Mouse (Mus musculus) cortical plate, adult 2 months (tissue): ENCODE data around the gene Gfm2. TPM values are rescaled to one million over a fixed set of nuclear protein-coding genes. Genes with fewer than 3 reads are reported as not detected.

Source experiments
- H3K27ac ChIP-seq: fragments of 200-500 bp; 2 replicates; pipeline ENCODE4 v1.5.1; 2012; ENCODE audit warnings: low read length, control low read depth, inconsistent platforms; ENCODE audit not compliant: insufficient read depth
- H3K4me1 ChIP-seq: fragments of 200-500 bp; 2 replicates; pipeline ENCODE4 v1.6.1; 2011; ENCODE audit warnings: low read length; ENCODE audit not compliant: control insufficient read depth, insufficient read depth
- H3K4me3 ChIP-seq: fragments of 200-500 bp; 2 replicates; pipeline ENCODE4 v1.5.1; 2011; ENCODE audit warnings: mild to moderate bottlenecking, low read length, control low read depth; ENCODE audit not compliant: insufficient read depth
- CTCF ChIP-seq: fragments of 200-500 bp; IDR thresholded peaks from 2 replicates; pipeline ENCODE4 v1.5.1; 2011; ENCODE audit warnings: mild to moderate bottlenecking, control low read depth, low read length; ENCODE audit not compliant: insufficient read depth; ENCODE audit errors: extremely low read depth
- POLR2A ChIP-seq: fragments of 200-500 bp; IDR thresholded peaks from 2 replicates; pipeline ENCODE4 v1.6.1; 2011; ENCODE audit warnings: mild to moderate bottlenecking, low read length, control low read depth; ENCODE audit not compliant: insufficient read depth; ENCODE audit errors: extremely low read depth
- polyA plus RNA-seq: library from polyadenylated mRNA; depleted of rRNA; stranded (reverse); fragments of >200 nt; gene quantifications from 2 replicates; pipeline ENCODE4 v1.2.3, GENCODE M21; 2012

Gene Gfm2
- polyA plus RNA-seq, 1 experiment, result 33.2 TPM

- Histone ChIP-seq H3K27ac (no peak overlapping the region), H3K4me1 (no peaks in the 10 kb centered on the region), H3K4me3 (no peak overlapping the region)
- TF ChIP-seq POLR2A (no peak), CTCF (no peak)
Observed at GRCm38 (mm10) chr13:97186346-97186745, 48.6 kb downstream of the Gfm2 start.

GRCm38 (mm10) chr13:97187693-97188092 is 50.0 kb downstream of the Gfm2 start:
- Histone ChIP-seq H3K4me1 (no peaks in the 10 kb centered on the region), H3K4me3 (no peak overlapping the region), H3K27ac (no peak overlapping the region)
- TF ChIP-seq CTCF (no peak), POLR2A (no peak)

GRCm38 (mm10) chr13:97192649-97193048 is 54.9 kb downstream of the Gfm2 start:
- no peak for TF ChIP-seq POLR2A
- TF ChIP-seq CTCF, result no peak

GRCm38 (mm10) chr13:97193420-97193819 is 55.7 kb downstream of the Gfm2 start:
- no peak for TF ChIP-seq CTCF
- TF ChIP-seq POLR2A, result no peak
- no peak overlapping the region for H3K27ac ChIP-seq
- H3K4me3 ChIP-seq, result no peak overlapping the region
- H3K4me1 ChIP-seq, result no peaks in the 10 kb centered on the region

More at GRCm38 (mm10) chr13:97192649-97193048, 54.9 kb downstream of the Gfm2 start:
- H3K4me3 ChIP-seq, result no peak overlapping the region
- no peaks in the 10 kb centered on the region for H3K4me1 ChIP-seq
- H3K27ac ChIP-seq, result no peak overlapping the region

GRCm38 (mm10) chr13:97196186-97196924 is 58.6 kb downstream of the Gfm2 start:
- no peak overlapping the region for H3K4me3 ChIP-seq
- H3K4me1 ChIP-seq, result no peaks in the 10 kb centered on the region
- TF ChIP-seq POLR2A (no peak), CTCF (no peak)
- H3K27ac ChIP-seq, result no peak overlapping the region

GRCm38 (mm10) chr13:97196925-97197218 is 59.1 kb downstream of the Gfm2 start:
- Histone ChIP-seq H3K27ac (no peak overlapping the region), H3K4me3 (no peak overlapping the region), H3K4me1 (no peaks in the 10 kb centered on the region)
- TF ChIP-seq POLR2A (no peak), CTCF (no peak)

GRCm38 (mm10) chr13:97197932-97198562 is 60.3 kb downstream of the Gfm2 start, which contains the start of gene Hexb:
TSS of gene Hexb (minus strand) at chr13:97198357.
- TF ChIP-seq CTCF (no peak), POLR2A (peak; percentile 74)
- Histone ChIP-seq H3K27ac (peak within 1 kb of the TSS; percentile 64; the same call in 1 of the 2 replicates), H3K4me1 (no peaks in the 10 kb centered on the region), H3K4me3 (peak within 1 kb of the TSS; percentile 92)

- Histone ChIP-seq H3K27ac (no peak overlapping the region), H3K4me1 (no peaks in the 10 kb centered on the region), H3K4me3 (no peak overlapping the region)
- TF ChIP-seq CTCF (no peak), POLR2A (no peak)
Observed at GRCm38 (mm10) chr13:97199123-97199522, 61.4 kb downstream of the Gfm2 start.

GRCm38 (mm10) chr13:97201076-97201475 is 63.3 kb downstream of the Gfm2 start:
- no peak overlapping the region for H3K4me3 ChIP-seq
- no peaks in the 10 kb centered on the region; the same call in 1 of the 2 replicates for H3K4me1 ChIP-seq
- no peak for TF ChIP-seq POLR2A
- no peak for TF ChIP-seq CTCF
- no peak overlapping the region for H3K27ac ChIP-seq

GRCm38 (mm10) chr13:97201896-97202295 is 64.2 kb downstream of the Gfm2 start:
- no peak overlapping the region for H3K4me3 ChIP-seq
- H3K27ac ChIP-seq, result no peak overlapping the region
- TF ChIP-seq CTCF (no peak), POLR2A (no peak)
- no peaks in the 10 kb centered on the region; the same call in 1 of the 2 replicates for H3K4me1 ChIP-seq
